Mouse (Mus musculus) embryonic facial prominence, embryonic 13.5 days (tissue): Measurements from ENCODE around the gene Ogfod3. TPM values are rescaled to one million over a fixed set of nuclear protein-coding genes. Genes with fewer than 3 reads are reported as not detected.
A peak's percentile ranks its signal among the peaks of the same experiment; 100 is the strongest.

ENCODE experiments used
- ATAC-seq: fragments of 200-750 bp; cut with Nextera tagmentation; 2 replicates; pipeline ENCODE4 v1.8.0; 2017; ENCODE audit warnings: low read depth; ENCODE audit not compliant: insufficient number of reproducible peaks, insufficient read depth, low FRiP score, low TSS enrichment
- H3K27ac ChIP-seq: fragments of 300-500 bp; sonication (generic); 2 replicates; pipeline ENCODE4 v1.5.1; 2015; ENCODE audit warnings: moderate library complexity, mild to moderate bottlenecking, inconsistent platforms
- H3K27me3 ChIP-seq: fragments of 300-500 bp; sonication (generic); 2 replicates; pipeline ENCODE4 v1.6.1; 2015; ENCODE audit warnings: mild to moderate bottlenecking, inconsistent platforms
- H3K36me3 ChIP-seq: fragments of 300-500 bp; sonication (generic); 2 replicates; pipeline ENCODE4 v1.6.1; 2015; ENCODE audit warnings: mild to moderate bottlenecking, inconsistent platforms
- H3K4me1 ChIP-seq: fragments of 300-500 bp; sonication (generic); 2 replicates; pipeline ENCODE4 v1.6.1; 2015; ENCODE audit warnings: inconsistent platforms
- H3K4me2 ChIP-seq: fragments of 300-500 bp; sonication (generic); 2 replicates; pipeline ENCODE4 v1.6.1; 2015; ENCODE audit warnings: moderate library complexity, mild to moderate bottlenecking, inconsistent platforms
- H3K4me3 ChIP-seq: fragments of 300-500 bp; sonication (generic); 2 replicates; pipeline ENCODE4 v1.5.1; 2015; ENCODE audit warnings: mild to moderate bottlenecking, inconsistent platforms
- H3K9ac ChIP-seq: fragments of 300-500 bp; sonication (generic); 2 replicates; pipeline ENCODE4 v1.6.1; 2015; ENCODE audit warnings: mild to moderate bottlenecking, inconsistent platforms
- H3K9me3 ChIP-seq: fragments of 300-500 bp; sonication (generic); 2 replicates; pipeline ENCODE4 v1.6.1; 2016; ENCODE audit warnings: inconsistent platforms
- WGBS: fragments of 180-500 bp; shearing (Covaris S2); methylation state at CpG from one replicate; pipeline ENCODE4 v1.1.7; 2015; ENCODE audit warnings: mixed read lengths; 5-methylcytosine and 5-hydroxymethylcytosine counted together
- polyA plus RNA-seq: library from polyadenylated mRNA; unstranded; fragments of >200 nt; fragmentation: Nextera tagmentation; extraction: Ambion mirVana; gene quantifications from 2 replicates; pipeline ENCODE4 v1.2.1, GENCODE M21; 2015

The Ogfod3 gene
- 18.5 and 22.2 TPM in 2 replicates for polyA plus RNA-seq

DNA sequence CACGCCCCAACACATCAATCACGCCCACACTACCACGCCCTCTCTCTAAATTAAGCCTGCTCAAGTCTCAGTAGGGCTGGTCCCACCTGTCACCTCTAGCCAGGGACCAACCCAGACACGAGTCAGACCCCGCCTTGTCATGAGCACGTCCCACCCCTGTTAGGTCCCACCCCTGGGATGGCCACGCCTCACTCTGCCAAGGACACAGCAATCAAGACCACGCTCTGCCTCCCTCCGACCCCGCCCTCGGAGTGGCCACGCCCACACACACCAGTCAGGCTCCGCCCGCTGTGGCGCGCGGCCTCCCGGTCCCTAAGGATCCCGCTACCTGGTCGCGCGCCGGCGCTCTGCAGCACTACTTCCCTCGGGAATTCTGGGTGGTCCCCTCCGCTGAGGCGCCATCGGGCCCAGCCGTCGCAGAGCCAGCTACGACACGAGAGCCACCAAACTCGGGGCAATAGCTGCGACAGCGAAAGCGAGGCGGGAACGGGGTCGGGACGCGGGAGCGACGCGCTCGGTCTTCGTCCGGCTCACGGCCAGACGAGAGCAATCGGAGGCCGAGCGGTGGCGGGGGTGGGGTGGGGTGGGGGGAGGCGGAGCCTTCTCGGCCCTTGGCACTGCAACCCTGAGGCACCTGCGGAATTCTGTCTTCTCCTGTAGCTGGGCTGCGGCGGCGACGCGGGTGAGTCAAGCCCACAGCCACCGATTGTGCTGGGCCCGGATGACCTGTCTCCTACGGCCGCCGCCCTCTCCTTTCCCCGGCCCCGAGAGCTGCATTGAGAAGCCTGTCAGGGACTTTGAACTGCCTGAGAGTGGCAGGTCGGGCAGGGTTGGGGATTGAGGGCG, at the start of gene Ogfod3, which contains the start of gene Hexdc:
TSS of gene Ogfod3 (minus strand) at position 551 of the 846 bp plus-strand sequence.
TSS of gene Hexdc (plus strand) at position 273 of the 846 bp plus-strand sequence.
- Histone ChIP-seq H3K27me3 (no peaks in the 10 kb centered on the region), H3K4me2 (peak within 1 kb of the TSS; percentile 79), H3K27ac (peak within 1 kb of the TSS; percentile 82), H3K36me3 (peaks cover 16% of the 10 kb centered on the region), H3K9ac (peak within 1 kb of the TSS; percentile 78), H3K4me3 (peak within 1 kb of the TSS; percentile 74), H3K9me3 (no peaks in the 10 kb centered on the region), H3K4me1 (peaks cover 14% of the 10 kb centered on the region)
- under 1% methylated on average over 65 of the region's 70 CpGs for WGBS
- ATAC-seq: peak; percentile 98

DNA sequence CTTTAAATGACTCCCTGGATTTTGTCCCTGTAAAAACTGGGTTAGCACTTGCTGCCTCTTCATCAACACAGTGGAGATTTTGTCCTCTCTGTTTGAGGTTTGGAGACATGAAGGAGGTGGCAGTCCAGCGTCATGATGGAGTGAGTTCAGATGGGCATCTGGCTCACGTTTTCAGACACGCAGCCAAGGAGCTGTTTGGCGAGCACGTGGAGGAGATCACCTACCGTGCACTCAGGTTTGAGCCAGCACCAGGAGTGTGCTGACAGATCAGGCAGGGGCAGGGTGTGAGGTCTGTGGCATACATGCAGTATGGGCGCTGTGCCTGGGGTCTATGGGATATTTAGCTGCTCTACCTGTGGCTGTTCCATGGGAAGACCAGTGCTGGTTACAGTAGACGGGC, 45.7 kb upstream of the Ogfod3 start:
- WGBS: 91% methylated on average over 8 of the region's 8 CpGs

DNA sequence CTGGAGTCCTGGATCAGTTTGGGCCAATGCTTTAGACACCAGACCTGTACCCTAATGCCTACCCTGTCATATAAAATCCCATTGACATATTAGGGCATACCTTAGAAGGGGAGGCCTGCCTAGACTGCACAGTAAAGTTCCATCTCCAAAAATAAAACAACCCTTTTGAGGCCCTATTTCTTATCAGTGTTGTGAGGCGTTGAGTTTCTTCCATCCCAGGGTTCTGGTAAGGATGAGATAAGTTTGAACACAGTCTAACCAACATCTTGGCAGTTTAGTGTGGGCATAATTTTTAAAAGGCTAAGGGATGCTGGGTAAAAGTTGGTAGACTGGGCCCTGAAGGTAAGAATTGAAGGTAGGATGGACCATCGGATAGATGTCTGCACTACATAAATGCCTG, 35.2 kb upstream of the Ogfod3 start:
- peaks cover 22% of the 10 kb centered on the region for H3K4me1 ChIP-seq
- H3K4me2 ChIP-seq: peak overlapping the region; percentile 7; the same call in 1 of the 2 replicates
- WGBS: 99% methylated on average over 2 of the region's 2 CpGs
- no peak for ATAC-seq
- peaks cover 52% of the 10 kb centered on the region for H3K36me3 ChIP-seq
- no peaks in the 10 kb centered on the region for H3K27me3 ChIP-seq
- no peaks in the 10 kb centered on the region for H3K9me3 ChIP-seq
- H3K9ac ChIP-seq: no peak overlapping the region
- no peak overlapping the region for H3K4me3 ChIP-seq
- H3K27ac ChIP-seq: no peak overlapping the region

More for the DNA sequence above, 45.7 kb upstream of the Ogfod3 start:
- no peak for ATAC-seq
- Histone ChIP-seq H3K4me1 (no peaks in the 10 kb centered on the region), H3K27ac (no peak overlapping the region), H3K4me3 (no peak overlapping the region), H3K9me3 (no peaks in the 10 kb centered on the region), H3K4me2 (no peak overlapping the region), H3K36me3 (peaks cover 98% of the 10 kb centered on the region), H3K27me3 (no peaks in the 10 kb centered on the region), H3K9ac (no peak overlapping the region)

DNA sequence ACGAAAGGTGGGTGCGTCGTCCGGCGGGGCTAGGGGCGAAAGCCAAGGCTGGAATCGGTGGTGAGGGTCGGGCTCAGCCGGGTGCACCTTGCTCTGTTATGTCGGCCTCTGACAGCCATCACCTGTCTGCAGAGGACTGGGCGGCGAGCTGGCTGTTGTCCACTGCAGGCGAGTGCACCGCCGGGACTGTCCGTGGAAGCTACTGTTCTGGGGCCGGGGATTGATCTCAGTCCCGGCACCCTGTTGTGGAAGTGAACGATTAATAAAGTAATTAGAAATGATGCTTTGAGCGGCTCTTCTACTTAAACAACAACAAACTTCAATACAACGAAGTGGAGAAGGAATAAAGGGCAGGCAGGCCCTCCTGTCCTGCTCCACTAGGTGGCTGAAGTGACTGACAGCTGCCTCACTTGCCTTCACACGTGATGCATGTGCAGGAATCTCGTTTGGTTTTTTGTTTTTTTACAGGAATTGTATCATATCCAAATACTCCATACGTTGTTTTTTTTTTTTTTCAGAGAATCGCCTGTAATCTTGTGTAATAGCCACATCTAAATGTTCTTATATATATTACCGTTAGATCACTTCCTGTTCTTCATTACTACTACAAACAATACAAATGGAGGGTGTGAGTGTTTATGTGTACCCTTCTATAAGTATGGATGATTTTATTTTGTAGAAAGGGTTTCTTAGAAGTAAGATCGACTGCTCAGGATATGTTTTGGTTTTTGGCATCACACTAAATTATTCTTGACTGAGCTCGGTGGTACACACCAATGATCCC, 33.0 kb upstream of the Ogfod3 start:
- WGBS: 3% methylated on average over 28 of the region's 28 CpGs
- peaks cover 32% of the 10 kb centered on the region for H3K36me3 ChIP-seq

DNA sequence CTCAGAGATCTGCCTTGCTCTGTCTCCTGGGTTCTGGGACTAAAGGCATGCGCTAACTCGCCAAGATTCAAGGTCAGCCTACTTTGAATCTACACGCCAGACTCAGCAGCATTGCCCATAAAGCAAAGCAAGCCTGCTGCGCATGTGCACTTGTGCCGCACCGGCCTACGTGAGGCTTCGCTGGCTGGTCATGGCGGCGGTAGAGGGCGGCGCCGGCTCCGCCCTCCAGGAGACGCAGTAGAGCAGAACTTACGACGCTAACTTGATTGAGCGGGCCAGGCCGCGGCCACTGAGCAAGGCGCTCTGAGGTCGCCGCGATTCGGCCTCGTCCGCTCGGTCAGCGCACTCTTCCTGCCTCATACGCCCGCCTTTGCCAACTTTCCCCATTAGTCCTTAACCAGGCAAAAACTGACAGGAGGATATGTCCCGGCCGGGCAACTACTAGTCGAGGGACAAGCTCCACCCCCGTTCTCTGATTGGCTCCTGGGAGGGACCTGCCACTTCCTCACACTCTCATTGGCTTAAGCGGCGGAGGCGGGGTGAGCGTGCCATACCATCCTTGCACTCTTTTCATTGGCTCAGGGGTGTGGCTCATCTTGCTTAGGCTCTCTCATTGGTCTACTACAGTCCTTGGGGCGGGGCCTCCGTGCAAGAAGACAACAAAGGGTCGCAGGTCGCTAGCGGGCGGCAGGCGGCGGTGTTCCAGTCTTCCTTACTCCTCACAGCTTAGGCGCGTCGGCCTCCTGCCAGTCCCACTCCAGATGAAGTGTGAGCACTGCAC, 32.2 kb upstream of the Ogfod3 start, which contains the start of gene Narf:
TSS of gene Narf (plus strand) at position 690 of the 781 bp plus-strand sequence.
- Histone ChIP-seq H3K9ac (peak within 1 kb of the TSS; percentile 90), H3K4me1 (peaks cover 22% of the 10 kb centered on the region), H3K4me3 (peak within 1 kb of the TSS; percentile 83), H3K27me3 (no peaks in the 10 kb centered on the region), H3K36me3 (peaks cover 24% of the 10 kb centered on the region), H3K9me3 (no peaks in the 10 kb centered on the region), H3K27ac (peak within 1 kb of the TSS; percentile 100), H3K4me2 (peak within 1 kb of the TSS; percentile 61)
- under 1% methylated on average over 50 of the region's 50 CpGs for whole genome bisulfite sequencing
- ATAC-seq: peak; percentile 100

More for the DNA sequence above, 33.0 kb upstream of the Ogfod3 start:
- peak overlapping the region; percentile 83 for H3K4me3 ChIP-seq
- H3K9me3 ChIP-seq: no peaks in the 10 kb centered on the region
- no peak; the same call in 1 of the 2 replicates for ATAC-seq
- no peaks in the 10 kb centered on the region for H3K27me3 ChIP-seq
- peak overlapping the region; percentile 90 for H3K9ac ChIP-seq
- peak overlapping the region; percentile 100 for H3K27ac ChIP-seq
- peak overlapping the region; percentile 61 for H3K4me2 ChIP-seq
- peaks cover 22% of the 10 kb centered on the region for H3K4me1 ChIP-seq

DNA sequence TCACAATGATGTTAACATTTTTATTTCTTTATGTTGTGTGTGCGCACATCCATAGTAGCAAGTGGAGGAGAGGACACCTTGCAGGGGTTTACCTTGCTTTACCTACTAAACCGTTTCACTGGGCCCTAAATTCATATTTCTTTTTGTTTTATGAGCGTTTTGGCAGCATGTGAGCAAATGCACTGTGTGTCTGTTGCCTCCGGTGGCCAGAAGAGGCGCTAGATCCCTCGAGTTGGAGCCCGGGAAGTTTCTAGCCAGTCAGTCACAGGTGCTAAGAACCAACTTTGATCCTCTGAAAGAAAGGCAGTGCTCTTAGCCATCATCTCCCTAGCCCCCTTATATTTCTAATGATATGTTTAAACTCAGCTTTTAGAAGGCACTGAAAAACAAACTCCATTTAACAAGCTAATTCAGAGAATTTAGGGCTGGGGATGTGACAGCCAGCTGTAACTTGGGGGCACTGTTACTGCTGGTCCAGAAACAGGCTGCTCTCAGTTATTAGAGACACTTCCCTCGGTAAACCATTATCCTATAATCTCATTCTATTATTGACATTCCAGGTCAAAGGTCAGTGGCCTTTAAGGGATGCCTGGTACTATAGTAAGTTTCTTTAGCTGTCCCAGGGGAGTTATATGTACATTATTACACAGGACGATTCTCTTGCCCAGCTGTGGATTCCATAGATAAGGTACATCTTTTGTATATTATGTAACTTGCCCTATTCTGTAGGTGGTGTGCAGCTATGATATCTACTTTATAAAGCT, 31.1 kb upstream of the Ogfod3 start:
- peaks cover 13% of the 10 kb centered on the region for H3K36me3 ChIP-seq
- no peak for ATAC-seq
- H3K27me3 ChIP-seq: no peaks in the 10 kb centered on the region
- no peak overlapping the region for H3K9ac ChIP-seq
- WGBS: 27% methylated on average over 9 of the region's 9 CpGs
- peak overlapping the region; percentile 100 for H3K27ac ChIP-seq
- no peaks in the 10 kb centered on the region for H3K9me3 ChIP-seq
- peaks cover 22% of the 10 kb centered on the region for H3K4me1 ChIP-seq
- H3K4me3 ChIP-seq: peak overlapping the region; percentile 83
- H3K4me2 ChIP-seq: peak overlapping the region; percentile 56

DNA sequence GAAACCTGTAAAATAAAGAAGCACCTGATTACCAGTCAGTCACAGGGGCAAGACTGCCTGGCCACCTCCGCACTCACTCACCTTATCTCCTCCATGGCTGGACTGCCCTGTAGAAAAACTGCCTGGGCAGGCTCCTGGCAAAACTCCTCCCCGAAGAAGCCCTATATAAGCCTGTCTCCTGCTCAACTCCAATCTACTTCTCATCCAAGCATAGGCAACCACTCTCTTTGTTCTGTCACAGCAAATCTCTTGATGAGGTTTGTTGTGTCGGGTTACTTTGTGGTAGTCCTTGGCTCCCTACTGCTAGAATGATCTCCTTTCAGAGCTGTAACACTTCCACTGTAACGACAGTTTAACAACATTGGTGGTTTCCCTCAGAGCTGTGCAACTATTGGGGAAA, 28.2 kb upstream of the Ogfod3 start:
- no peak for ATAC-seq

DNA sequence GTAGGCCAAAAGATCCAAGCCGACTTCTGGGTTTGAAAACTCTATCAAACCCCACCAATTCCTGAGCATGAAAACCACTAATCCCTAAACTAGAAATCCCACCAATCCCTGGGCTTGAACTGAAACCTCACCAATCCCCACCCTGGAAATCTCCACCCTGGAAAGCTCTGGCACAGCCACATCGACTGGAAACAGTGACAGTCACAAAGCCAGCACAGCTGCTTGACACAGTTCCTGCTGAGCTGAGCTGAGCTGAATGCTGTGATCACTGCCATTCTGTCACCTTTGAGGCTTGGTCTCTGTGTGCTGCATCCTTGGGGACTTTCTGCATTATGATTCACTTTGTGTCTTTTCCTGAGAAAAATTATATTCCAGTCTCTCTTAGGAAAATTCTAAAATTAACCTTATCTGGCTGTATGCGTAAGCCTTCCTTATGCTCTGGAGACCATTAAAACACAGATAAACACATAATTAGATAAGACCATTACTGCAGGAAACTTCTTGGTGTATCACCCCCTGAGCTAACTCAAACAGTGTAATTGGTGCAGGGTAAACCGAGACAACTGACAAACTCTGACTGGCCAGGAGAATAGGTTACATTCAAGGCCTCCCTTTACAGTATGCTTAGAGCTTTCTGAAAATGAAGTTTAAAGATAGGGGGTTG, 27.2 kb upstream of the Ogfod3 start:
- Histone ChIP-seq H3K9me3 (no peaks in the 10 kb centered on the region), H3K4me2 (no peak overlapping the region), H3K4me1 (peaks cover 27% of the 10 kb centered on the region), H3K4me3 (no peak overlapping the region), H3K27ac (no peak overlapping the region), H3K27me3 (no peaks in the 10 kb centered on the region), H3K36me3 (peaks cover 6% of the 10 kb centered on the region), H3K9ac (no peak overlapping the region)
- 49% methylated on average over 4 of the region's 4 CpGs for WGBS
- no peak for ATAC-seq

More for the DNA sequence above, 28.2 kb upstream of the Ogfod3 start:
- Histone ChIP-seq H3K36me3 (no peaks in the 10 kb centered on the region), H3K9ac (no peak overlapping the region), H3K9me3 (no peaks in the 10 kb centered on the region), H3K4me2 (no peak overlapping the region), H3K27me3 (no peaks in the 10 kb centered on the region), H3K4me1 (peaks cover 23% of the 10 kb centered on the region), H3K27ac (no peak overlapping the region), H3K4me3 (no peak overlapping the region)
- 35% methylated on average over 4 of the region's 4 CpGs for whole genome bisulfite sequencing

DNA sequence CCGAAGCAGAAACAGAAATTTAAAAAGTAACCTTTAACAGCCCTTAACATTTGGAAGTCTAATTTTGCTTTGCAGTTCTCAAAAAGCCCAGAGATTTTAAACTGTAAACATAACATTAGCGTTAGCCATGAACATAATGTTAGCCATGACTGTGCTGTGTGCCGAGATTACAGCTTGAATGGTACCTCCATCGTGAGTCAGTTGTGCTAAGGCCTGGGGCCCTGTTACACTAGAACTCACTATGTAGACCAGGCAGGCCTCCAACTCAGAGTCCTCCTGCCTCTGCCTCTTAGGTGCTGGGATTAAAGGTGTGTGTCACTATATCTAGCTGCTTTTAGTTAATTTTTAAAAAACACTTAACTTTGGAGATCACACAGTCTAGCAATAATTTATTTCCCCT, 26.7 kb upstream of the Ogfod3 start:
- no peak overlapping the region for H3K4me3 ChIP-seq
- H3K36me3 ChIP-seq: peaks cover 11% of the 10 kb centered on the region
- no peak for ATAC-seq
- 74% methylated on average over 4 of the region's 4 CpGs for WGBS
- H3K27me3 ChIP-seq: no peaks in the 10 kb centered on the region
- H3K4me1 ChIP-seq: peaks cover 24% of the 10 kb centered on the region
- H3K4me2 ChIP-seq: no peak overlapping the region
- H3K9me3 ChIP-seq: no peaks in the 10 kb centered on the region
- H3K9ac ChIP-seq: no peak overlapping the region
- H3K27ac ChIP-seq: no peak overlapping the region; the same call in 1 of the 2 replicates

DNA sequence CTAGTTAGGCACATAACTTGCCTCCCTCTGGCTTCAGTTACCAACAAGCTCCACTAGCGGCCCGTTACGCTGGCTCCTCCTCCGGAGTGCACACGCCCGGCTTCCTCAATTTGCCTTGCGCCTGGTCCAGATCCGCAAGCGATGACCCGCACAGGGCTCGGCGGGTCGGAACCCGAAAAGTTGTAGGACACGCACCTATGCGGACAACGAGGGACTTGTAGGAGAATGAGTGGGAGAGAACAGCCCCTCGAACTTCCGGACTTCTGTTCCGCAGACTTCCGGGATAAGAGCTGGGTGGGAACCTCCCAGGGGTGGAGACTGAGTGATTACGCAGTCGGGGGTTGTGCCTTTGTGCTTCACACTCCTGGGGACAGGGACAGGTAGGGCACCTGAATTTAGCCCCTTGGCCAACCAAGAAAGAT, 24.5 kb upstream of the Ogfod3 start, which contains the start of gene Cybc1:
TSS of gene Cybc1 (minus strand) at position 305 of the 422 bp plus-strand sequence.
- Histone ChIP-seq H3K4me2 (peak within 1 kb of the TSS; percentile 79), H3K27me3 (no peaks in the 10 kb centered on the region), H3K27ac (peak within 1 kb of the TSS; percentile 75), H3K36me3 (peaks cover 32% of the 10 kb centered on the region), H3K4me3 (peak within 1 kb of the TSS; percentile 76), H3K4me1 (peaks cover 20% of the 10 kb centered on the region), H3K9ac (peak within 1 kb of the TSS; percentile 80), H3K9me3 (no peaks in the 10 kb centered on the region)
- WGBS: under 1% methylated on average over 23 of the region's 23 CpGs
- peak; percentile 83 for ATAC-seq
